Mouse (Mus musculus) cerebellum, adult 8-10 months (tissue): ENCODE measurements at regions not wholly inside any gene's neighbourhood (a gene's known extent, or its start where the extent isn't known, plus 50 kb on each side); places are given as distances from the start of the nearest gene placed in this dataset.

Experiments used
- DNase-seq: peaks from one replicate; pipeline ENCODE4 v3.0.0; 2022

GRCm38 (mm10) chr17:22795213-22795612 is 71.7 kb downstream of the Zfp945 start:
- DNase-seq, result no peak

DNA sequence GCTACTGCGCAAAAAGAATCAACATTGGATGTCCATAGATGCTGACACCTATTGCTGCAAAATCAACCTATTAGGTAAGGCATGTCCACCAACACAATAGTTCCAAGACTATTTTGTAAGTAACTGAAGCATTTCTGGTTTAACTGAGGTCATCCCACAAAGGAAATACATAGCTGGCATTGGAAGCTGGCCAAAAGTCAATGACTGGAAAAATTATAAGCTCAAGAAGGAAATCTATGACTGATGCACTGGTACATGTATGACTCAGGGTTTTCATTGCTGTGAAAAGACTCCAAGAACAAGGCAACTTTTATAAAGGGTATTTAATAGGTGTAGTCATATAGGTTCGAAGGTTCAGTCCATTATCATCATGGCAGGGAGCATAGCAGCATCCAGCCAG is 82.5 kb downstream of the Zfp945 start:
- DNase-seq, result no peak

DNA sequence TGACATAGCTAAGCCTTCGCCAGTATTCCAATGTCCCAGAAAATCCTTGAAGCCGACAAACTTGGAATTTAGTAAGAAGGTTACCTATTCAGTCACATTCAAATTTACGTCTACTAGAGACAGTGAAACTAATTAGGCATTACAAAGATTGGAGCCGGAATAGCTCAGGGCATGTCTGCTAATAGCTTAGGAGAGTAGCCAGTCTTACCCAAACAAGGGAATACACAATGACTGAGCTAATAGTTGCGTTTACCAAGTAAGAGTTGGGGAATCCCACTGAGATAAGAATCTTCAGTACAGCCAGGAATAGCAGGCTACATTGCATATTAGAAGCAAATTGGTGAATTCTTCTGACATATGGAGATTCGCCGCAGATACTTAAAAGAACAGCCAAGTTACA is 121.2 kb downstream of the Zfp945 start:
- no peak for DNase-seq

DNA sequence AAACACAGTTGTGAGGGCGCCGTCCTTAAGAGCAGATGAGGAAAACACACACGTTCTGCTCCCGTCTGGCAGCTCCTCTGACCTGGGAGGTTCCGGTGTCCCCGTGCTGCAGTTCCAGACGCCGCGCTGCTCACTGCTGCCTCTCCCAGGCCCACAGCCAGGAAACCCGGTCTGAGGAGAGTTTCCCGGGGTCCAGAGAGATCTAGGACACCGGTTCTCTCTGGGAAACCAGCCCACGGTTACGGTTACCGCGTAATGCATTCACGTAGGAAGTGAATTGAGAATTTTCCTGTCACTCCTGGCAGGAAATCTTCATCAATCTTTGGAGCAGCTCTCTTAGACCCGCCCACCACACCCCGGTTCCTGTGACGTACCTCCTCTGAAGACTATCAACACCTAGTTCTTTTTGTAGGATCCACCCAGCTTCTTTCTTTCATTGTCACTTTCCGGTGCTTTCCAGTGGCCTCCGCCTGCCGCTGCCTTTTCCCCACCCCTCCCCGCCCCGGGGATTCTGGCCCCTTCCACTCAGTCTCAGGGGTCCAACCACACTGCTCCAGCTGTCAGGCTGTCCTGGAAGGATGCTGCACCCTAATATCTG is 127.3 kb downstream of the Zfp945 start:
- DNase-seq, result peak; percentile 52

DNA sequence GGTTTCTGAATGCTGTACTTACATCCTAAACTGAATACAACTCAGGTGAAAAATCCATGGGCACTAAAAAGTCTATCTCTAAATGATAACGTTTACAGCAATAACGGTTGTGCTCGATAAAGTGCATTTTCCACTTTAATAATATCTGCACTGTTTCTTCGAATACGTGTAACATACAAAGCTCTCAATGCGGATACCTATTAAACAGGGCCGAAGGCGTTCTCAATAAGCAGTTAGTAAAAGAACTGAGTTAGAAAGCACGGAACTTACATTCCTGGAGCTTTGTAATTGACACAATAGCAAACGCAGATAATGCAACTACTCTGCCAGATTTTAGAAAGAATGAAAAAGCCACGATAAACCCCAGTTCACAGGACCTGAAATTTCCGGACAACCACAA is 127.8 kb downstream of the Zfp945 start:
- DNase-seq, result no peak

- DNase-seq, result no peak
Measured at GRCm38 (mm10) chr17:22736360-22736759, 130.6 kb downstream of the Zfp945 start.
